Mouse (Mus musculus): Measurements from ENCODE around the gene Polr1c.

The Polr1c gene

DNA sequence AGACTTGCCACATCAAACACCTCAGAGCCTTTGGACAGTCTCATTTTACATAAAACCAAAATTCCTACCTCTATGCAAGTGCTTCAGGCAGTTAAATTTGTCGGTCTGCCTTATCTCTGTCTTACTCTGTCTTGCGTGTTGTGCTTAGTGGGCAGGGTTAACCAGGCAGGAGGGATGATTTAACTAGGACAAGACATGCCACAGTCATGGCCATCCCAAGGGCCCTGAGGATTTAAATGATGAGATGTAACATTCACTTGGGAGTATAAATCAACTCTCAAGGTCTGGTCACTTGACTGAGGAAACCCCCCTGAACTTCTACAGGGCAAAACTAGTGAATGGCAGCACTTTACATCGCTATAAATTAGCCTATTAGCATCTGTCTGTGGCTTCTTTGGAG lies 26.3 kb downstream of the Polr1c start:
- in situ Hi-C loops (cut with MboI, MseI), result no loop called here

DNA sequence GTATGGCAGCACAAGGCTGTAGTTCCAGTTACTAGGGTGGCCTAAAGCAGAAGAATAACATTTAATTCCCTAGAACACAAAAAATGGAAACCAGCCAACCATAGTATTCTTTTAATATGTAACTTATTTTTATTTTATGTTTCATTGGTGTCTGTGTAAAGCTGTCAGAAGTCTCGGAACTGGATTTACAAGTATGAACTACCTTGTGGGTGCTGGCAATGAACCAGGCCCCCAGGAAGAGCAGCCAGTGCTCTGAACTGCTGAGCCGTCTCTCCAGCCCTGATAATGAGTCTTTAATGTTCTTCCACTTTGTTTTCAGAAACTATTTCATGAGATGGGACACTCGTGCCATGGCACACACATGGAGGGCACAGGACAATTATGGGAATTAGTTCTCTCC lies 37.3 kb downstream of the Polr1c start:
- in situ Hi-C loops (cut with MboI, MseI), result no loop called here

DNA sequence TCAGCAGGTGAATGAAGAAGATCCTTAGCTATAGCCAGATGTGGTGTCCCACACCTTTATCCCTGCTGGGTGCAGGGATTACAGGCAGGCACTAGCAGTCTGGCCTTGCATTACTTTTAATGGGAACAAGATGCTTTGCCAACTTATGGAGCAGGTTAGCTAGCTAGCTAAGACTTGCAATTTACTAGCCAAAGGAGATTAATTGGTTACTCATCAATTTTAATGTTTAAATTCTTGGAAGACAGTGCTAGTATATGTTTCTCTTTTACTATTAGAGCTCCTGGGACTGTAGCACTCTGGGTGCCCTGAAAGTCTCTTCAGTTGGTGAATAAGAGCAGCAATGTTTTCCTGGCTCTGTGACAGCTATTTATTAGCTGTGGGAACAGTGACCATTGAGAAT lies 41.2 kb downstream of the Polr1c start:
- in situ Hi-C loops (cut with MboI, MseI), result no loop called here

- in situ Hi-C loops (cut with MboI, MseI), result loop anchor here (5.0 kb wide), 1 partner anchor 44 kb away; the partner anchor contains the start of genes Polr1c and Yipf3
These were observed 44.8 kb downstream of the Polr1c start for GRCm38 (mm10) chr17:46203078-46203477.

GRCm38 (mm10) chr17:46202421-46203071 lies 45.3 kb downstream of the Polr1c start, which contains the start of the genes Polh and Xpo5:
Gene Polh, minus strand, starts transcription at chr17:46202645.
Gene Xpo5, plus strand, starts transcription at chr17:46202782.
- in situ Hi-C loops (cut with MboI, MseI), result loop anchor here (5.0 kb wide), 1 partner anchor 45 kb away; the partner anchor contains the start of genes Polr1c and Yipf3

DNA sequence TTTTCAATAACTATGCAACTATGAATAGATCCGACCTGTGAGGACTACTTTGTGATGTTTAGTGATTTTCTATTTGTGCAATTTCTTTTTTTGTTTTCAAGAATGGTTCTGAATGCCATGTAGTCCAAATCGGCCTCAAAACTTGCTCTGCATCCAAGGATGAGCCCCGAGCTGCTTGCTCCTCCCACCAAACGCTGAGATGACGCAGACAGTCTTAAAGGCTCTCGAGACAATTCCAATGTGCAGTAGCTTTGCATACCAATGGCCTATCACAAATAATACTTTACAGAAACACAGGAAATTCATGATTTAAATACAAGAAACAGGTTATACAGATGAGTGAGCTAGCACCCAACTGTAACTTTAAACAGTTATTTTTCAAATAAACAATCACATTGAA lies 46.7 kb downstream of the Polr1c start:
- in situ Hi-C loops (cut with MboI, MseI), result loop anchor here (5.0 kb wide), 1 partner anchor 46 kb away; the partner anchor contains the start of genes Polr1c and Yipf3
